Mouse (Mus musculus) telencephalon, adult 2 months (tissue): Measurements from ENCODE around the gene Drd3.

ENCODE experiments used
- DNase-seq: peaks from one replicate; pipeline ENCODE4 v3.0.0-alpha.2; 2011; ENCODE audit warnings: low read depth, low spot score

The Drd3 gene

GRCm38 (mm10) chr16:43753751-43754150, at the start of gene Drd3:
TSS of gene Drd3 (plus strand) at chr16:43754026.
- DNase-seq = no peak

GRCm38 (mm10) chr16:43708335-43709061, 45.3 kb upstream of the Drd3 start:
- no peak for DNase-seq

GRCm38 (mm10) chr16:43709062-43709413, 44.8 kb upstream of the Drd3 start:
- no peak for DNase-seq

- DNase-seq = no peak
Observed at GRCm38 (mm10) chr16:43709432-43710133, 44.2 kb upstream of the Drd3 start.

GRCm38 (mm10) chr16:43710134-43710475, 43.7 kb upstream of the Drd3 start:
- no peak for DNase-seq

GRCm38 (mm10) chr16:43710651-43711050, 43.2 kb upstream of the Drd3 start:
- DNase-seq = no peak

- no peak for DNase-seq
Observed at GRCm38 (mm10) chr16:43711361-43711760, 42.5 kb upstream of the Drd3 start.

- no peak for DNase-seq
Observed at GRCm38 (mm10) chr16:43724444-43724843, 29.4 kb upstream of the Drd3 start.

- no peak for DNase-seq
Observed at GRCm38 (mm10) chr16:43729506-43730221, 24.2 kb upstream of the Drd3 start.

GRCm38 (mm10) chr16:43730281-43730680, 23.5 kb upstream of the Drd3 start:
- no peak for DNase-seq

GRCm38 (mm10) chr16:43732496-43732895, 21.3 kb upstream of the Drd3 start:
- DNase-seq = no peak

GRCm38 (mm10) chr16:43732900-43733299, 20.9 kb upstream of the Drd3 start:
- no peak for DNase-seq

GRCm38 (mm10) chr16:43737933-43738332, 15.9 kb upstream of the Drd3 start:
- peak; percentile 12 for DNase-seq

- DNase-seq = no peak
Observed at GRCm38 (mm10) chr16:43740936-43741335, 12.9 kb upstream of the Drd3 start.

- DNase-seq = no peak
Observed at GRCm38 (mm10) chr16:43748424-43748823, 5.4 kb upstream of the Drd3 start.

GRCm38 (mm10) chr16:43752900-43753299, 926 bp upstream of the Drd3 start:
- DNase-seq = no peak

GRCm38 (mm10) chr16:43772358-43772757, 18.5 kb downstream of the Drd3 start:
- no peak for DNase-seq

GRCm38 (mm10) chr16:43772766-43773165, 18.9 kb downstream of the Drd3 start:
- DNase-seq = no peak

GRCm38 (mm10) chr16:43773506-43773905, 19.7 kb downstream of the Drd3 start:
- DNase-seq = no peak

- no peak for DNase-seq
Observed at GRCm38 (mm10) chr16:43776886-43777285, 23.1 kb downstream of the Drd3 start.

GRCm38 (mm10) chr16:43799541-43799940, 45.7 kb downstream of the Drd3 start:
- no peak for DNase-seq

GRCm38 (mm10) chr16:43800119-43800721, 46.4 kb downstream of the Drd3 start:
- no peak for DNase-seq
